Mouse (Mus musculus) myocyte (in vitro differentiated cells): ENCODE results near the gene Ppig.

Source experiments
- CEBPB ChIP-seq: IDR thresholded peaks from 2 replicates; pipeline ENCODE4 v1.6.1; 2011; ENCODE audit warnings: mild to moderate bottlenecking, moderate library complexity; ENCODE audit not compliant: poor library complexity, insufficient read depth, severe bottlenecking
- MAX ChIP-seq: IDR thresholded peaks from one replicate; pipeline ENCODE4 v1.6.1; 2011; ENCODE audit warnings: low read depth, mild to moderate bottlenecking, control low read depth
- MYOD1 ChIP-seq, 3 experiments: IDR thresholded peaks; one replicate each; pipeline ENCODE4 v1.6.1; 2011; ENCODE audit warnings: control low read depth in 2 of 3, low read depth in 2 of 3, mild to moderate bottlenecking in 2 of 3, moderate library complexity in 1 of 3; ENCODE audit not compliant: insufficient read length in 2 of 3, control insufficient read depth in 1 of 3
- POLR2A ChIP-seq: IDR thresholded peaks from one replicate; pipeline ENCODE4 v1.6.1; 2011; ENCODE audit warnings: low read depth, mild to moderate bottlenecking, control low read depth, moderate library complexity; ENCODE audit not compliant: insufficient read length
- POLR2AphosphoS2 ChIP-seq: IDR thresholded peaks from one replicate; pipeline ENCODE4 v1.6.1; 2011; ENCODE audit warnings: low read depth, control low read depth; ENCODE audit not compliant: insufficient read length
- TCF12 ChIP-seq: IDR thresholded peaks from one replicate; pipeline ENCODE4 v1.6.1; 2011; ENCODE audit warnings: mild to moderate bottlenecking, control low read depth; ENCODE audit not compliant: poor library complexity, insufficient read depth, severe bottlenecking
- USF1 ChIP-seq: IDR thresholded peaks from one replicate; pipeline ENCODE4 v1.6.1; 2011; ENCODE audit warnings: low read depth, mild to moderate bottlenecking, control low read depth, moderate library complexity

DNA sequence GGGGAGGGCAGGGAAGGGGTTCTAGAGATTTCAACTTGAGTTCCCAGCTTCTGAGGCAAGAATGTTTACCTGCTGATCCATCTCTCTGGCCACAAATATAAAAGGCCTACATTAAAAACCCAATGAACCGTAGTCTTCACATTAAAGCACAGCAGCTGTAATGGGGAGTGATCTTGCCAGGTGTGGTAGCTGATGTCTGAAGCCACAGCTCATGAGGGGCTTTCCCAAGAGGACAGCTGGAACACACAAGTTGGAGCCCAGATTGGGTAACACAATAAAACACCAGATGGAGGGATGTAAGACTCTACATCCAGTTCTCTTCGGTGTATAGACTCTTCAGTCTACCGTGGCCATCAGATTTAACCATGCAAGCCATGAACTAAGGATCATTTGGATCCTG lies 37.9 kb upstream of the Ppig start:
- TF ChIP-seq CEBPB (0 out of 2 replicates have a peak, but pooled peaks have one; percentile 2), POLR2A (no peak), TCF12 (peak; percentile 66), MAX (no peak), POLR2AphosphoS2 (no peak), MYOD1 (IDR thresholded peaks at IDR 0.05; ENCODE audit: control insufficient read depth in 1 of 3, insufficient read length in 2 of 3, low read depth in 2 of 3) (peak; percentile 20 to 81 (median 79)), USF1 (no peak)
